Mouse (Mus musculus) kidney, postnatal 36 days (tissue): ENCODE measurements around the gene Pus7.

Experiments
- DNase-seq, 2 experiments: peaks; one replicate each; pipeline ENCODE4 v3.0.0; 2021 to 2022; ENCODE audit warnings: mixed read lengths in 2 of 2

Gene Pus7

DNA sequence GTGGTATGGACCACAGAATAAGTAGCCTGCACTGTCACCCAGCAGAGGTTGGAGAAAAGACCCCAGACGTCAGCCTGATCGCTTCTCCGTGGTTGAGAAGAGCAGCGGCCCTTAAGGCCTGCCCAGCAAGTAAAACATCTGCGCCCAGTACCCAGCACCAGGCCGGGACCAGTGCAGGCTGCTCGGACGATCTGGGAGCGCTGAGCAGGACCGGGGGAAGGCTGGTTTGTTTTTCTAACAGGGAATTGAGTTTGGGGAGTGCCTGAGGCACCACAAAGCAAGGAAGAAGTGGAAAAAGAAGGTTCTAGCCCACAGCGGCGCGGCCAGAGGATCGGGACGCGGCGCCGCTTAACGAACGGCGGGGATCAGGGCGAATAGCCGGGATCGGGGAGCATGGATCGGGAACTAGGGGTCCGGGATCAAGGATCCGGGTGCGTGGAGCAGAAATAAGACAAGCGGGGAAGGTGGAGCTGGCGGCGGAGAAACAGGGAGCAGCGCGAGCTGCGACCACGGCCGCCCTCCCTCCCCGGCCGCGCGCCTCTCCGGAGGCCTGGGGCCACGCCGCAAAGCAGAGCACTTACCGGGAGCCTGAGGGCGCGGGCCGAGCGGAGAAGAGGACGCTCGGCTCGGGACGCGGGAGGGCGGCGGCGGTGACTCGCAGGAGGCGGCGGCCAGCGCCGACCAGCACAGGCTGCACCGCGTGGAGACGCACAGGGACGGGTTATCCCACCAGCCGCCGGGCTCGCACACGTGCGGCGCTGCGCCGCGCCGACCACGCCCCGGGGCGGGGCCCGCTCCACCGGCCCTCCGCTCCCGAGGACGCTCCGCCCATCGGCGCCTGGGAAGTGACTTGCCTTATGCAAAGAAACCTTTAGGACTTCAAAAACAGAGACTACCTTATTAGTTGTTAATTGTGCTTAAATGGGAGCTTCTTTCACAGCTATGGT is at the start of gene Pus7:
Gene Pus7, minus strand, starts transcription at position 781 of the 947 bp plus-strand sequence.
- DNase-seq: peak; percentile 90 to 96

DNA sequence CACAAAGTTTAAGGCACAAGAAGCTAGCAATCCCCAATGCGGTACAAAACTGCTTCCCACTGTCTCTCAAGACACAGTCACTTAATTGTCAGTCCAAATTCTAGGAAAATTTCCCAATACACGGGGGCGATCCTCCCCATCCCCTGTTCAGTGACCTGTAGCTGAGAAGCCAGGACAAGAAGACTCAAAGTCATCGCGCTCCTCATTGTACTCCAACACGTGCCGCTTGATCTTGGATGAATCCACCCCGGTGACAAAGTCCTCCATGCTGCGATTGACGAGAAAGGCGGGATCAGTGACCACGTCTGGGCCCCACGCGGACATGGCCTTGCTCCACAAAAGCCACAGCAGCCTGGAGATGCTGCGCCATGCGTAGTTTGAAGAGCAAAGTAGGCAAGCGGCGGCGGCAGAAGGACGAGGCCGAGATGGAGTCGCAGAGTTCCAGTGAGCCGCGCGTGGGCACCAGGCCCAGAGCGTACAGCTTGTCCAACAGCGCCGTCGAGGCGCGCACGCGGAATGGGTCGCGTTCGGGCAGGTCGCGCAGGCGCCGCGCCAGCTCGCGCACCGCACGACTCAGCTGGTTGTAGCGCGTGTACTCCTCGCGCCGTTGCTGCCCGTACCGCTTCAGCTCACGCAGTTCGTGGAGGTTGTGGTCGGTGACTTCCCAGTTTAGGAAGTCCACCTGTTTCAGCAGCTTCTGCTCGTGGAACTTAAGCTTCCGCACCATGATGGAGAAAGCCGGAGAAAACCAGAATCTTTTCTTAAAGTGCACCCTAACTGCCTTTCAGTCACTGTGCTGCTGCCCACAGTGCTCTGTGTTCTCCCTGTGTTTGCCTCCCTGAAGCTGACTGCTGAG is 47.6 kb upstream of the Pus7 start:
- peak; percentile 21 to 69 for DNase-seq

DNA sequence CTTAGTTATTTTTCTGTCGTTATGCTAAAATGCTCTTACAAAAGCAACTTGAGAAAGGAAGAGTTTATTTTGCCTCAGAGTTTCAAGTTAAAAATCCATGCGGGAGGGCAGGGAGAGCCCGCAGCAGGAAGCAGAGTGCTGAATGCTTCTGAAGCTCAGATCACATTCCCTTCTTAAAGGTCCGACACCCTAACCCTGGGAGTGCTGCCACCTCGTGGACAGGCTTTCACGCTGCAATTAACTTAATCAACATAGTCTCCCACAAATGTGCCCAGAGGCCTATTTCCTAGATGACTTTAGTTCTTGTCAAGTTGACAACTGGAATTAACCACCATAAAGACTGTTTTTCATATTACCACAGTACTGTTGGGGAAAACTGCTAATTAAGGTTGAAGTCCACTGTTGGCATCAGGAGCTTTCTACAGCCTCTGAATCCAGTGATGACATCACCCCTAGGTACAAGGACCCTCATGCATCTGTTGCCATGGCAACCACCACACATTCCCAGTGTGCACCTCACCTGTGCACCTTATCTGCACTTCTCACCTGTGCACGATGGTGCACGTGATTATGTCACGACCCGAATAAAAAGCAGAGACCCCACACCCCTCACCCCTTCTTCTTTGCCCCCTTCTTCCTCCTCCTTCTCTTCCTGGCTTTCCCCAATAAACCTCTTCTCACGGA is 43.0 kb upstream of the Pus7 start:
- peak; percentile 41 to 81 for DNase-seq

DNA sequence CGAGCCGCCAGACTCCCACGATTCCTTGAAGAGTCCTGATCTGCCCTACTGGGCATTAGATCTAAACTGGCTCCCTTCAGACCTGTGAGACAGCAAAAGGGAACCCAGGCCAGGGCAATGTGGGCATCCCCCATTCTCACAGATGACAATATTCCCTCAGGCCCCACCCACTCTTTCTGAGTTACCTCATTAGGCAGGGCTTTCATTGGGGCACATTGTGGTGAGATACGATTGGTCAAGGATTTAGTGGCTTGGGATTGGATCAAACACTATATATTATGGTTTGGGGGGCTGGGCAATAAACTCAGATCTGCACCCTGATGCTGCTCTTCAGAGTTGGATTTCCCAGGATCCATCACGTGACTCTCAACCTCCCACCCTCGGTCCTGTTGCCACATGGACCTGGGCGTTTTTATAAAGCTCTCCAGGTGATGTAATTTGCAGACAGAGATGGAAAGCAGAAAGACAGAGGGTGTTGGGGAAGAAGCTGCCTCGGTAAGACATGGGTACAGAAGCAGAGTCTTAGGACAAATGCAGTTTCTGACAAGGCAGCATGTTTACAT is 40.7 kb upstream of the Pus7 start:
- DNase-seq: no peak

DNA sequence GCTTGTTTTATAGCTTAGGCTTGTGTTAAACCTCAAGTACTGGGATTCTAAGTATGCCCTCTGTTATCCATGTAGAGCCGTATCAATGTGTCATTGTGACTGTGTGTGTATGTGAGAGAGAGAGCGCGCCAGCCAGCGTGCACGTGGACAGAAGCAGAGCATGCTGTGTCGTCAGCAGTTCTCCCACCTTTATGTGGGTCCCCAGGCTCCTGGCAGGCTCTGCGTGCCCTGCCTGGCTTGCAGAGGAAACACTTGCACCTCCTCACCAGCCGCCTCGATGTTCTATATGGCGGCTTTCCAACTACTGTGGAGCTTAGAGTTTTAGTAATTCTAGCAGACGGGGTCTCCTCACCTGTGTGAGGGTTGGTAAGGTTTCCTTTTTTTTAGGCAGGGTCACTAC is 38.8 kb upstream of the Pus7 start:
- DNase-seq: no peak

DNA sequence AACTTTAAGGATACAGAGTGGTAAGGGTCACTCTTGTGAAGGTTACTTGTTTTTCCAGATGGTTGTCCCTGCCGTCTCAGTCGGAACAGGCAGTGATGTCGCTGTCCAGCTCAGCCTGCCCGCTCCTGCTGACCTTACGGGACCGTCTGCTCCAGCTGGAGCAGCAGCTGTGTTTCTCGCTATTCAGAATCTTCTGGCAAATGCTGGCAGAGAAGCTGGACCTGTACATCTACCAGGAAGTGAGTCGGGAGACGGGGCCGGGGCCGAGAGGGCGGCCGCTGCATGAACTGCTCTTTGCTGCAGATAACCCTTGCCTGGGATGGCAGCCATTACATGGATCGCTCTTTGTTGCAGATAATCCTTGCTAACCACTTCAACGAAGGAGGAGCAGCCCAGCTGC is 33.2 kb upstream of the Pus7 start:
- no peak for DNase-seq

DNA sequence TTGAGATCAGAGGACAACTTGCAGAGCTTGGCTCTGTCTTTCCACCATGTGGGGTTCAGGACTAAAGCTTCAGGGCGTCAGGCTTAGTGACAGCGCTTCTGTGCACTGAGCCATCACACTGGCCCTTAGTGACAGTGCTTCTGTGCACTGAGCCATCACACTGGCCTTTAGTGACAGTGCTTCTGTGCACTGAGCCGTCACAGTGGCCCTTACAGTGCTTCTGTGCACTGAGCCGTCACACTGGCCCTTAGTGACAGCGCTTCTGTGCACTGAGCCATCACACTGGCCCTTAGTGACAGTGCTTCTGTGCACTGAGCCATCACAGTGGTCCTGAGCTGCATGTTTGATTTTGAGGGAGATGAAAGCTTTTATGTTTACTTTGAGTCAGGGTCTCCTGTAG is 31.3 kb upstream of the Pus7 start:
- DNase-seq: peak in 1 of 2 experiments; percentile 3

DNA sequence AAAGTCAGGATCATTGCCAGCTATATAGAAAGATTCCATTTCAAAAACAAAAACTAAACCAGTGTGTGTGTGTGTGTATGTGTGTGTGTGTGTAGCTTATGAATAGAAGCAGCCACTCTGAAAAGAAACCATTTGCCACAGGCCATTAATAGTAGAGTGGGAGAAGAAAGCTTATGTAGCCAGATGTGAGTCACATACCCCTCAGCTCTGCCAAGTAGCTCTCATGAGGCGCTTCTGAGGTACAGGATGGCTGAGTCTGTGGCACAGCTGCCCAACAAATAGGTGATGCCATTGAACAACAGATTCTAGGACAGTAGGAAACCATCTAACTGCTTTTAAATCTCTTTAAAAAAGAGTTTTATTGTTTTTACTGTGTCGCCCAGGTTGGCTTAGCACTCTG is 9.2 kb upstream of the Pus7 start:
- no peak for DNase-seq

DNA sequence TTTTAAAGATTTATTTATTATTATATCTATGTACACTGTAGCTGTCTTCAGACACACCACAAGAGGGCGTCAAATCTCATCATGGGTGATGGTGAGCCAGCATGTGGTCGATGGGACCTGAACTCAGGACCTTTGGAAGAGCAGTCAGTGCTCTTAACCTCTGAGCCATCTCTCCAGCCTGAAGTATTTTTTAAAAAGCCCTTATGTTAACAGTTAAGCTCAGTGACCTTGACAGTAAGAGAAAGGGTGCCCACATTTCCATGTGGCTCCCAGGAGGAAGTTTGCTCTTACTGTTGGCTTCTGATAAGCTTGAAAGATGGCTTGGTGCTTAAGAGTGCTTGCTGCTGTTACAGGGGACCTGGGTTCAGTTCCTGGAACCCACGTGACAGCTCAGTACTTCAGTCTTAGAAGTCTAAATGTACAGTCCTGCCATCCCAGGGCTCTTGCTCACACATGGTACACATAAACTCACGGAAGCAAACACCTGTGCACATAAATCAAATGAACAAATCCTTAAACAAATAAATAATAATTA is 5.6 kb upstream of the Pus7 start:
- no peak for DNase-seq

DNA sequence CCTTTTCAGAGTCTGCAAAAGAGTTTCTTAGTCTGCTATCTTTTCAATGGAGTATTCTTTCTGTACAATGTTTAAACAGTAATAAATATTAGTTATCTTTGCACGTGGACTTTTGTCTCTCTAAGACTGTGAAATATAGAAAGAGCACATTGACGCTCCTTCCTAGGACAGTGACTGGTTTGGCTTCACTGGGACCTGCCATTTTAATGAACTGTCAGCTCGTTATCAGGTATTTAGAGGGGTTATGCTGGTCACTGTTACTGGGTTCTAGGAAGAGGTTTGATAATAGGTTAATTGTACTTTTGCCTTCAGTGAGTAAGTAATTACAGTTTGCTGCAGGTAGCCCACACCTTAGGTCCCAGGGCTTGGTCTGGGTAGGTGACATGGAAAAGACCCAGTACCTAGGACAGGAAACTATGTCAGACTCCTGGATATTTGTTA is 4.9 kb upstream of the Pus7 start:
- no peak for DNase-seq

DNA sequence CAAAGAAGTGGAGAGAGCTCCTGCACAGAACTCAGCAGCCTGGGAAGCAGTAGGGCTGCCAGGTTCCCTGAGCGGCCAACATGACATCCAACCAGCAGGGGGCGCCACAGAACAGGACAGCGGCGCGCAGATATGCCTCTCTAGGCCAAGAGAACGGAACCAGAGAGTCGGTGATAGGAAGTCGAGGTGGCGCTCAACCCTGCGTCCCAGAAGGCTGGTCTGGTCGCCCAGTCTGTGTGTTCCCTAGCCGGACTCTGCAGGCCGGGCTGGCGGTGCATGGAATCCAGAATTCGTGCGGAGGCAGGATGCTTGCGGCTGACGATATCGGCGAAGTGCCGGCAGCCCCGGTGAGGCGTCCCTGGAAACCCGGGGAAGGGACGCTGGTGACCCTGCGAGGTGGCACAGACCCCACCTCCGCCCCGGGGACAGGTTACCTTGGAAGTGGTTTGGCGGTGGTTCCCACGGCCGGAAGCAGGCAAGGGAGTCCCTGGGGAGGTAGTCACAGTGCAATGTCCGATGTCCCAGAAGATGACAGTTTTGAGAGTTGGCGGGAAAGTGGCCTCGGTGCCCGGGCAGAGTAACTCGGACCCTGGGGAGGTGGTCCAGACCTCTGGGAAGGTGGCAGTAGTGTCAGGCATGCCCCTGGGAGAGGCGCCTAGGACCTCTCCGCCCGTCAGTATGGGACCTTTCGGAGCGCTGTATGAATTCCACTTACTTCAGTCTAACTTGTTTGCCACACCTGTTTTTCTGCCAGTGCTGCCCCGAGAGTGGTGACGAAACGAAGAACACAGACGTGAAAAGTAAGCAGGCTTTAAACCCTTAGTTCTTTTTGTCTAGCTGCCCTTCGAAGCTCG is 4.3 kb upstream of the Pus7 start, which contains the start of gene Rint1:
Gene Rint1, plus strand, starts transcription at position 176 of the 854 bp plus-strand sequence.
- peak; percentile 96 to 98 for DNase-seq

DNA sequence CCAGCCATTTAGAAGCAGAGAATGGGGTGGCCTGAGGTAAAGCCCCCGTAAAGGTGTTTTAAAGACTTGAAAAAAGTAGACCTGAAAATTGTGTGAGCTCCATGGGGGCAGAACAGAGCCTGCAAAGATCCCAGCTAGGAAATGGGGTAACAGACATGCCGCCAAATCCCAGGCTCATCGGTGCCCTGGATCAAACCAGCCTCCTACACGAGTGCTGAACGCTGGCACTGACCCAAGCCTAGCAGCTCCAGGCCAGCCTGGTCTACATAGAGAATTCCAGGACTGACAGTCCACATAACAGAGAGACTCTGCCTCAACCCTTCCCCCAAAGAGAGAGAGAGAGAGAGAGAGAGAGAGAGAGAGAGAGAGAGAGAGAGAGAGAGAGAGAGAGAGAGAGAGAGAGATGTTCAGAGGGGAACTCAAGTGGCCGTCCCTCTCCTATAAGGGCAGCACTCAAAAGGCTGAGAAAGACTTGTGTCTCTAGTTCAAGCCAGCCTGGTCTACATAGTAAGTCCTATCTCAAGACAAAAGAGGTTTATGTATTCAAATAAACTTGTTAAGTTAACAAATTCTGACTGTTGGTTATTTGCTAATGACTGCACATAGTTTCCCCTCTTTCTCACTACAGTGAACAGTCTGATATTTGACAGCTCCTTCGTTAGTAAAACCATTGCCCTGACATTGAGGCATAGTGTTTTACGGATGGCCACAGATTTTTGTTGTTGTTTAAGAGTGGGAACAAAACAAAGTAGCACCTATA is 1.3 kb downstream of the Pus7 start:
- peak in 1 of 2 experiments; percentile 13 for DNase-seq

DNA sequence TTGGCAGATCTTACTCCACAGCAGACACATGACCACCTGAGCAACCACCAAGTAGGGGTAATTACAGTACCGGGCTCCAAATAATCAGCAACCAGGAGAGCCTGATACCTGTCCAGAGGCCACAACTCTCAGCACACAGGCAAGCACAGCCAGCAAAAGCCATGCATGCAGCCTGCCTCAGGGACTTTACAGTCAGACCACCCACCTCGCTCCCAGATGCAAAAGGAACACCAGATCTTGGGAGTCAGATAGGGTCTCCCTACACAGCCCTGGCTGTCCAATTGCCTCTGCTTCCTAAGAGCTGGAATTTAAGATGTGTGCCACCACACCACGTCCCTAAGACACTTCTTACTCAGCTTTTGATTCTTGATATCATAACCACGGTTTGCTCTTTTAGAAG is 2.3 kb downstream of the Pus7 start:
- DNase-seq: peak; percentile 8 to 20

DNA sequence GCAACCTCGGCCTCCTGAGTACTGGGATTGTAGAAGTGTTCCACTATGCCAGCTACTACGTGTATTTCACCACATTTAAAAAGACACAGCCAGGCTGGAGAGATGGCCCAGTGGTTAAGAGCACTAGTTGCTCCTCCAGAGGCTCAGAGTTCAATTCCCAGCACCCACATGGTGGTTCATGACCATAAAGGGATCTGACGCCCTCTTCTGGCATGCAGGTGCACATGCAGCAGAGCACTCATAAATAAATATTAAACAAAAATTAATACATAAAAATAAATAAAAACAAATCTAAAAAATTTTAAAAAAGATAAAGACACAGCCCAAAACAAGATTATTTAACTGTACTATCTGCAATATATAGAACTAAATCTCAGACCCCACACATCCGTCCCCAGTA is 3.0 kb downstream of the Pus7 start:
- DNase-seq: no peak

DNA sequence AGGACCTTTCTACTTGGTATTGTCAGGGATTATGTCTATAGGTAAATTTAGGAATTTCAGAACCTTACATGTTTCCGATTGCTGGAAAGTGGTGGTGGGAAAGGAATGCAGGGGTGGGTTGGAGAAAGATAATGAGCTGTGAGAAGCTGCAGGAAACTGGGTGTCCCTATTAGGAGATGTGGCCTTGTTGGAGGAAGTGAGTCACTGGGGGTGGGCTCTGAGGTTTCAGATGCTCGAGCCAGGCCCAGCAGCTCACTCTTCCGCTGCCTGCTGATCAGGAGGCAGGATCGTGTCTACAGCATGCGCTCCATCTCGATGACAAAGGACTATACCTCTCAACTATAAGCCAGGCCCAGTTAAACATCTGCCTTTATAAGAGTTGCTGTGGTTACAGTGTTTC is 9.3 kb downstream of the Pus7 start:
- DNase-seq: no peak

DNA sequence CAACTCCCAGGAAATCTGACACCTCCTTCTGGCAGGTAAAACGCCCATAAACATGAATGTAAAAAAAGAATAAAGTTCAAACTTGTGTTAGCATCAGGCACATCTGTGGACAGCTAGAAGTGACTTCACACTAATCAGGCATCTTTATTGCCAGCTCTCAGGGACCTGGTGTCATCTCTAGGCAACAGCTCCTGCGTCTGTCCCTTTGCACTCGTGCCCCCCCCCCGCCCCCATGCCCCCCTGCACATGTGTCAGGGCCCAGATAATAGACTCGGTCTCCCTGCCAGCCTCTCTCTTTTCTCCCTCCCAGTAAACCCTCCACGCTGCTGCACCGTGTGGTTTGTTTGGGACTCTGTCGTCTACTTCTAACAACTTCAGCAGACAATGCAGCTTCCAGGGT is 12.4 kb downstream of the Pus7 start:
- DNase-seq: no peak

DNA sequence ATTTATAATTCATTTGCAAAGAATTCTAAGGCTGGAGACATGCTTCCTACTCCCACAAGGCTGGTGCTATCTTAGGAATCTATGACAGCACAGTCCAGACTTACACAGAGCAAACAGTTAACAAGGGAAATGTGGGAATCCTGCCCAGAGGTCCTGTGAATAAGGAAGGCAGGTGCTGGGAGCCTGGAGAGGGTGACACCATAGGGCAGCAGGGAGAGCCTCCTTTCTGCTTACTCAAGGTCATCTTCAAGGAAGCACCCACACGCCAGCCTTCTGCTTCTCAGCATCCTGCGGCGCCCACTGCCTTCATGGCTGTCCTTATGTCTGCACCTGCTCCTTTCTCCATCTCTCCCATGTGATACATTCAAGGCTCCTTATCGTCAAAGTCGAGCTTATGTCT is 19.0 kb downstream of the Pus7 start:
- no peak for DNase-seq

DNA sequence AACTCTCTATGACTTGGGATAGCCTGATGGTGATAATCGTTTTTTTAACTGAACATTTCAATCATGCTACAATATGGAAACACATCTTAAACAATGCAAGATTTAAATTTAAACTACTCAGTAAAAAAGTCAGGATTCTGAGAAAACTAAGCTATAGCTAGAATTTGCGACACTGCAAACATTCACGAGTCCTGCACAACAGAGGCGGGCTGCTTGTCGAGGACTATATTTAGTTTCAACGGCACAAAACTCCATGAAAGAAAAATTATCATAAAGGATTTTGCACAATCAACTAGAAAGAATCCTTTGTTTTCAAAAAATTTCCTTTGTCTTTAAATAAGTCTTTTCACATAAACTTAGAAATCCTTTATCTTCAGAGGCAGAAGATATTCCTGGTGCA is 21.0 kb downstream of the Pus7 start:
- DNase-seq: no peak

DNA sequence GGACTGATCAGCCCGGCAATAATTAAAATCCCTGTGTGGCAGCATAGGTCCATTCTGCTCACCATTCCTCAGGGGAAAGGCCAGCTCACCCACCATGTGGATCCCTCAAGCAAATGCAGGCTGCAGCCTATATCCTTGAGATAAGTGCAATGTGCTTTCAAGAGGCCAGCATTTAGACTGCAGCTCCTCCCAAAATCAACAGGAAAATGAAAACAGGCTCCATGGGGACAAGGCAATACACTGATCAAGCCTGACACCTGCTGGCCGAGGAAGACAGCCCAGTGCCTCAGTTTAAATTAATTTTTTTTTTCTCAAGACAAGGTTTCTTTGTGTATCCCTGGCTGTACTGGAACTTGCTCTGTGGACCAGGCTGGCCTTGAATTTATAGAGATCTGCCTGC is 24.9 kb downstream of the Pus7 start:
- peak; percentile 13 to 68 for DNase-seq

DNA sequence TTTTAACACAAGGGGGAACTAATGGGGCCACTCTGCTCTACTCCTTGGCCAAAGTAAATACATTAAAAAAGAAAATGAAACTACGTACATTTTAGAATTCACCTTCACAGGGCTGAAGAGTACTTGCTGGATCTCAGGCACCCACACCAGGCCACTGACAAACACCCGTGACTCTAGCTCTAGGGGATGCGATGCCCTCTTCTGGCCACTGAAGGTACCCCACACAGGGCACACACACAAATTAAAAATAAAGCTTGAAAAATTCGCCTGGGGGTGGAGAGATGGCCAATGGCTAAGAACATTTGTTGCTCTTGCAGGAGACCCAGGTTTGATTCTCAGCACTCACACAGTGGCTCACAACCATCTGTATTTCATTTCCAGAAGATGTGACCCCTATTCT is 27.1 kb downstream of the Pus7 start:
- DNase-seq: no peak

DNA sequence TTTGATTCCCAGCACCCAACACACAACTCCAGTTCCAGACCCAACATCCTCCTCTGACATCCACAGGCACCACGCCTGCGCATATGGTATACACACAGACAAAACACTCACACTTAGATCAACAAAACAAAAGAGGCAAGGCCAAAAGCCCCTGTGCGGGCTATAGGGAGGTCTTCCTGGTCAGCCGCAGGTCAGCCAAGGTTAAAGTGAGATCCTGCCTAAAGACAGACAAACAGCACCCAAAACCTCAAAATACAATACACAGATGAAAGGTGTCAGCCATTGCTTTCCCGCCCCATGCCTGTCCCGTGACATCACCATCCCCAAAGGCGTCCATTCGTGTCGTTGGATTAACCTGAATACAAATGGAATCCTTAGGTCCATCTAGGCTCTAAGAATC is 27.9 kb downstream of the Pus7 start:
- no peak for DNase-seq
